Mouse (Mus musculus): ENCODE data around the gene Csrp3. TPM values are rescaled to one million over a fixed set of nuclear protein-coding genes. Genes with fewer than 3 reads are reported as not detected.

The Csrp3 gene
- total and polyA plus RNA-seq, 3 experiments, result 0.17 to 0.81 TPM; not detected in 1

- H3K9me3 ChIP-seq (replicated peaks; ENCODE audit: insufficient read depth, low read length), result no peaks in the 10 kb centered on the region
- no peak for DNase-seq (ENCODE audit: low read depth, low spot score)
- no peaks in the 10 kb centered on the region for H3K27me3 ChIP-seq (ENCODE audit: control insufficient read depth in 1 of 2, insufficient read depth in 2 of 2, low read length in 2 of 2)
- TF ChIP-seq MAFK (IDR thresholded peaks at IDR 0.05; ENCODE audit: borderline replicate concordance, low read depth, low read length) (no peak), SIN3A (IDR thresholded peaks at IDR 0.05; ENCODE audit: low read length) (no peak), MYB (IDR thresholded peaks at IDR 0.05; ENCODE audit: low read depth, low read length) (no peak), JUND (IDR thresholded peaks at IDR 0.05; ENCODE audit: low read depth, low read length) (no peak), TCF12 (IDR thresholded peaks at IDR 0.05; ENCODE audit: low read depth, low read length) (no peak), TBP (IDR thresholded peaks at IDR 0.05; ENCODE audit: low read depth, low read length) (no peak), NRF1 (IDR thresholded peaks at IDR 0.05; ENCODE audit: insufficient read depth, low read depth, low read length, poor library complexity, severe bottlenecking) (no peak), NELFE (IDR thresholded peaks at IDR 0.05; ENCODE audit: low read depth, low read length) (no peak), RCOR1 (IDR thresholded peaks at IDR 0.05; ENCODE audit: low read depth, low read length) (no peak), KAT2A (conservative IDR thresholded peaks at IDR 0.05; ENCODE audit: low read depth, low read length) (no peak), ZC3H11A (IDR thresholded peaks at IDR 0.05; ENCODE audit: low read depth, low read length) (no peak)
- H3K79me2 ChIP-seq (ENCODE audit: control insufficient read depth, insufficient read depth, low read length, poor library complexity), result no peaks in the 10 kb centered on the region
- H3K4me1 ChIP-seq (ENCODE audit: control insufficient read depth in 1 of 2, insufficient read depth in 2 of 2, low read length in 2 of 2), result no peaks in the 10 kb centered on the region
- H3K9ac ChIP-seq (ENCODE audit: control insufficient read depth, low read depth, low read length, poor library complexity, severe bottlenecking), result no peak overlapping the region
- H3K36me3 ChIP-seq (ENCODE audit: control insufficient read depth in 1 of 2, insufficient read depth in 2 of 2, low read length in 2 of 2), result peaks cover 0 to 5% of the 10 kb centered on the region in 2 experiments; a peak in 1 of 4 replicates
- no peak overlapping the region for H3K4me3 ChIP-seq (ENCODE audit: control insufficient read depth in 1 of 2, insufficient read depth in 1 of 2, low read depth in 2 of 2, low read length in 2 of 2)
- no peak overlapping the region for H3K27ac ChIP-seq (ENCODE audit: control insufficient read depth, low read depth, low read length)
Measured at GRCm38 (mm10) chr7:48782432-48782831, 65.4 kb downstream of the Csrp3 start.

Other genes with a start within 250 kb of the Csrp3 start
- gene Mrgprb3, start 204.2 kb downstream of the Csrp3 start, total RNA-seq (2012; rRNA removed), result not detected in 2 replicates
- gene Mrgprb3, start 204.2 kb downstream of the Csrp3 start, polyA plus RNA-seq (2012; ENCODE audit: insufficient read depth in 1 of 2, insufficient read length in 2 of 2, low read depth in 1 of 2, low replicate concordance in 2 of 2, missing spikeins in 1 of 2), result not detected
- gene Zdhhc13, start 59.0 kb downstream of the Csrp3 start, total RNA-seq (2012; rRNA removed), result 41.2 and 46.1 TPM in 2 replicates
- 10 to 100 TPM in 1 of 2 experiments, not detected in 1; 32.8 TPM for gene Zdhhc13, start 59.0 kb downstream of the Csrp3 start, polyA plus RNA-seq (2012; ENCODE audit: insufficient read depth in 1 of 2, insufficient read length in 2 of 2, low read depth in 1 of 2, low replicate concordance in 2 of 2, missing spikeins in 1 of 2)
- 8.9 and 9.7 TPM in 2 replicates for gene E2f8, start 33.6 kb upstream of the Csrp3 start, total RNA-seq (2012; rRNA removed)
- gene E2f8, start 33.6 kb upstream of the Csrp3 start, polyA plus RNA-seq (2012; ENCODE audit: insufficient read depth in 1 of 2, insufficient read length in 2 of 2, low read depth in 1 of 2, low replicate concordance in 2 of 2, missing spikeins in 1 of 2), result 10 to 100 TPM; 39.3 to 49.4 TPM
- 2.0 and 2.2 TPM in 2 replicates for gene Nav2, start 60.7 kb upstream of the Csrp3 start, total RNA-seq (2012; rRNA removed)
- 1 to 10 TPM in 1 of 2 experiments, not detected in 1; 2.7 TPM for gene Nav2, start 60.7 kb upstream of the Csrp3 start, polyA plus RNA-seq (2012; ENCODE audit: insufficient read depth in 1 of 2, insufficient read length in 2 of 2, low read depth in 1 of 2, low replicate concordance in 2 of 2, missing spikeins in 1 of 2)